Mouse (Mus musculus) stomach, postnatal 0 days (tissue): ENCODE data around the gene Pdhb. TPM values are rescaled to one million over a fixed set of nuclear protein-coding genes. Genes with fewer than 3 reads are reported as not detected.

Experiments used
- ATAC-seq: fragments of 200-750 bp; cut with Nextera tagmentation; 2 replicates; pipeline ENCODE4 v1.8.0; 2017; ENCODE audit not compliant: low FRiP score, low TSS enrichment
- DNase-seq: peaks from one replicate; pipeline ENCODE4 v3.0.0-alpha.2; 2016; ENCODE audit warnings: low spot score
- H3K27ac ChIP-seq: fragments of 300-500 bp; sonication (generic); replicated peaks from 2 replicates; pipeline ENCODE4 v1.5.1; 2014; ENCODE audit warnings: mild to moderate bottlenecking, control low read depth
- H3K27me3 ChIP-seq: fragments of 300-500 bp; sonication (generic); 2 replicates; pipeline ENCODE4 v1.6.1; 2014; ENCODE audit warnings: low read length; ENCODE audit not compliant: control insufficient read depth, insufficient read depth
- H3K36me3 ChIP-seq: fragments of 300-500 bp; sonication (generic); 2 replicates; pipeline ENCODE4 v1.6.1; 2014; ENCODE audit warnings: low read length, mixed read lengths; ENCODE audit not compliant: control insufficient read depth, insufficient read depth
- H3K4me1 ChIP-seq: fragments of 300-500 bp; sonication (generic); replicated peaks from 2 replicates; pipeline ENCODE4 v1.6.1; 2014; ENCODE audit warnings: antibody characterized with exemption; ENCODE audit not compliant: control insufficient read depth, insufficient read depth
- H3K4me2 ChIP-seq: fragments of 300-500 bp; sonication (generic); replicated peaks from 2 replicates; pipeline ENCODE4 v1.6.1; 2014; ENCODE audit warnings: low read depth, mild to moderate bottlenecking, control low read depth, moderate library complexity
- H3K4me3 ChIP-seq: fragments of 300-500 bp; sonication (generic); 2 replicates; pipeline ENCODE4 v1.5.1; 2014; ENCODE audit warnings: low read depth, low read length, control low read depth
- H3K9ac ChIP-seq: fragments of 300-500 bp; sonication (generic); 2 replicates; pipeline ENCODE4 v1.6.1; 2014; ENCODE audit warnings: mild to moderate bottlenecking, low read length, control low read depth, mixed read lengths
- H3K9me3 ChIP-seq: fragments of 300-500 bp; sonication (generic); 2 replicates; pipeline ENCODE4 v1.6.1; 2016; ENCODE audit warnings: low read length; ENCODE audit not compliant: control insufficient read depth
- CTCF ChIP-seq: IDR thresholded peaks from 2 replicates; pipeline ENCODE4 v1.5.1; 2016; ENCODE audit warnings: antibody characterized with exemption, low read depth, mild to moderate bottlenecking, moderate library complexity
- EP300 ChIP-seq: optimal IDR thresholded peaks from 2 replicates; pipeline ENCODE3; 2016; ENCODE audit warnings: antibody characterized with exemption
- WGBS: fragments of 180-500 bp; shearing (Covaris S2); extraction: QIAGEN DNeasy Blood & Tissue Kit; methylation state at CpG from one replicate; pipeline ENCODE4 v1.1.7; 2014; 5-methylcytosine and 5-hydroxymethylcytosine counted together
- polyA plus RNA-seq: library from polyadenylated mRNA; unstranded; fragments of >200 nt; fragmentation: Nextera tagmentation; extraction: Ambion mirVana; gene quantifications from 2 replicates; pipeline ENCODE4 v1.2.1, GENCODE M21; 2015

The Pdhb gene
- polyA plus RNA-seq, 1 experiment from 2014 or later: 142 TPM

GRCm38 (mm10) chr14:8119904-8120303 is 52.9 kb downstream of the Pdhb start:
- Histone ChIP-seq H3K9ac (no peak overlapping the region), H3K9me3 (no peaks in the 10 kb centered on the region), H3K4me2 (no peak overlapping the region), H3K4me3 (no peak overlapping the region), H3K27ac (no peak overlapping the region), H3K36me3 (no peaks in the 10 kb centered on the region; the same call in 1 of the 2 replicates), H3K4me1 (no peaks in the 10 kb centered on the region), H3K27me3 (no peaks in the 10 kb centered on the region)
- DNase-seq: no peak
- WGBS: 78% methylated on average over 3 of the region's 3 CpGs
- ATAC-seq: no peak
- TF ChIP-seq EP300: no peak
- no peak for TF ChIP-seq CTCF

- ATAC-seq (no peak), DNase-seq (no peak)
- no peaks in the 10 kb centered on the region for H3K4me1 ChIP-seq
- H3K36me3 ChIP-seq: no peaks in the 10 kb centered on the region; the same call in 1 of the 2 replicates
- no peak overlapping the region for H3K9ac ChIP-seq
- H3K4me3 ChIP-seq: no peak overlapping the region
- 81% methylated on average over 5 of the region's 5 CpGs for WGBS
- H3K27ac ChIP-seq: no peak overlapping the region
- no peaks in the 10 kb centered on the region for H3K27me3 ChIP-seq
- TF ChIP-seq EP300 (no peak), CTCF (no peak)
- no peaks in the 10 kb centered on the region for H3K9me3 ChIP-seq
- H3K4me2 ChIP-seq: no peak overlapping the region
These were observed 53.4 kb downstream of the Pdhb start for GRCm38 (mm10) chr14:8119454-8119853.

GRCm38 (mm10) chr14:8117371-8117770 is 55.5 kb downstream of the Pdhb start:
- no peaks in the 10 kb centered on the region; the same call in 1 of the 2 replicates for H3K36me3 ChIP-seq
- WGBS: 85% methylated on average over 2 of the region's 2 CpGs
- no peak for TF ChIP-seq CTCF
- no peak for TF ChIP-seq EP300

More at GRCm38 (mm10) chr14:8117371-8117770, 55.5 kb downstream of the Pdhb start:
- H3K27ac ChIP-seq: no peak overlapping the region
- H3K9ac ChIP-seq: no peak overlapping the region
- no peaks in the 10 kb centered on the region for H3K9me3 ChIP-seq
- H3K27me3 ChIP-seq: no peaks in the 10 kb centered on the region
- ATAC-seq: no peak
- DNase-seq: no peak
- H3K4me2 ChIP-seq: no peak overlapping the region
- H3K4me3 ChIP-seq: no peak overlapping the region
- no peaks in the 10 kb centered on the region for H3K4me1 ChIP-seq

Other genes starting within 250 kb of the Pdhb start
- not detected in 2 replicates for gene Gm45521, start 215.7 kb downstream of the Pdhb start, polyA plus RNA-seq
- gene Dnase1l3, start 178.5 kb downstream of the Pdhb start, polyA plus RNA-seq: 3.7 and 3.8 TPM in 2 replicates
- 90.2 and 91.7 TPM in 2 replicates for gene Abhd6, start 170.1 kb downstream of the Pdhb start, polyA plus RNA-seq
- 32.6 and 35.0 TPM in 2 replicates for gene Rpp14, start 92.7 kb downstream of the Pdhb start, polyA plus RNA-seq
- 29.4 TPM in 2 replicates for gene Pxk, start 74.8 kb downstream of the Pdhb start, polyA plus RNA-seq
- 12.9 and 13.8 TPM in 2 replicates for gene Kctd6, start 41.1 kb upstream of the Pdhb start, polyA plus RNA-seq
- gene Acox2, start 86.3 kb upstream of the Pdhb start, polyA plus RNA-seq: 6.0 and 7.2 TPM in 2 replicates
- gene Fam107a, start 145.0 kb upstream of the Pdhb start, polyA plus RNA-seq: 0.31 and 0.36 TPM in 2 replicates
- 57.9 and 66.2 TPM in 2 replicates for gene Oit1, start 205.7 kb upstream of the Pdhb start, polyA plus RNA-seq